Mouse (Mus musculus): ENCODE data around the gene Adarb2. TPM values are rescaled to one million over a fixed set of nuclear protein-coding genes. Genes with fewer than 3 reads are reported as not detected.

Adarb2 gene
- polyA plus RNA-seq, 1 experiment from 2014 or later = not detected

GRCm38 (mm10) chr13:8365523-8365922 lies 162.9 kb downstream of the Adarb2 start:
- no peak overlapping the region for H3K9ac ChIP-seq (replicated peaks; ENCODE audit: low read depth)
- no peak overlapping the region for H3K4me2 ChIP-seq (replicated peaks; ENCODE audit: low read depth, low read length)
- TF ChIP-seq EP300 (IDR thresholded peaks at IDR 0.05) = no peak
- TF ChIP-seq CTCF (IDR thresholded peaks at IDR 0.05) = no peak
- 46% methylated on average over 1 of the region's 1 CpGs for WGBS
- no peak overlapping the region for H3K27ac ChIP-seq (ENCODE audit: low read length)
- no peaks in the 10 kb centered on the region for H3K9me3 ChIP-seq (ENCODE audit: low read length)
- peak; percentile 9 for DNase-seq (ENCODE audit: low spot score)
- H3K36me3 ChIP-seq (ENCODE audit: insufficient read depth, low read length) = no peaks in the 10 kb centered on the region
- no peak for ATAC-seq
- no peaks in the 10 kb centered on the region for H3K27me3 ChIP-seq (replicated peaks; ENCODE audit: insufficient read depth, low read length)
- no peaks in the 10 kb centered on the region for H3K4me1 ChIP-seq (ENCODE audit: insufficient read depth, low read depth, low read length)
- no peak overlapping the region for H3K4me3 ChIP-seq (ENCODE audit: low read depth, low read length)

DNA sequence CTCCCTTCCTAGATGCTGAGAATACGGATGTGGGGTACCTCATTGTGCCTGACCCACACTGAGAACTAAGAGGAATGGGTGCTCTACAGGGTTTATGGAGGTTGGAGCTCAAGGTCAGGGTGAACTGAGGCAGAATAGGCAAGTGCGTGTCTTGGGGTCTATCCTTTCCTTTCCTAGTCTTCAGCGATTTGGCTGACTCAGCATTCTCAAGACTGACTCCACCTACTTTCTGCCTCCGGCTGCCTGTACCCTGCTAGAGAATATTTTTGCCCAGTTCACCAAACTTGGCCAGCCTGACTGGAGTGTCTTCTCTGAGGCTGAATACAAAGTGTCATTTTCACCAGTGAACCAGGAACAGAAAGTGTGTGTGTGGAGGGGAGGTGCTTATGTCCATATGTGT lies 163.4 kb downstream of the Adarb2 start:
- TF ChIP-seq CTCF (IDR thresholded peaks at IDR 0.05) (no peak), EP300 (IDR thresholded peaks at IDR 0.05) (no peak)
- Histone ChIP-seq H3K9ac (replicated peaks; ENCODE audit: low read depth) (no peak overlapping the region), H3K27ac (ENCODE audit: low read length) (no peak overlapping the region), H3K4me2 (replicated peaks; ENCODE audit: low read depth, low read length) (no peak overlapping the region), H3K27me3 (replicated peaks; ENCODE audit: insufficient read depth, low read length) (no peaks in the 10 kb centered on the region), H3K9me3 (ENCODE audit: low read length) (no peaks in the 10 kb centered on the region), H3K4me1 (ENCODE audit: insufficient read depth, low read depth, low read length) (no peaks in the 10 kb centered on the region), H3K36me3 (ENCODE audit: insufficient read depth, low read length) (no peaks in the 10 kb centered on the region), H3K4me3 (ENCODE audit: low read depth, low read length) (no peak overlapping the region)
- 70% methylated on average over 4 of the region's 4 CpGs for WGBS
- DNase-seq (ENCODE audit: low spot score) (no peak), ATAC-seq (no peak)

DNA sequence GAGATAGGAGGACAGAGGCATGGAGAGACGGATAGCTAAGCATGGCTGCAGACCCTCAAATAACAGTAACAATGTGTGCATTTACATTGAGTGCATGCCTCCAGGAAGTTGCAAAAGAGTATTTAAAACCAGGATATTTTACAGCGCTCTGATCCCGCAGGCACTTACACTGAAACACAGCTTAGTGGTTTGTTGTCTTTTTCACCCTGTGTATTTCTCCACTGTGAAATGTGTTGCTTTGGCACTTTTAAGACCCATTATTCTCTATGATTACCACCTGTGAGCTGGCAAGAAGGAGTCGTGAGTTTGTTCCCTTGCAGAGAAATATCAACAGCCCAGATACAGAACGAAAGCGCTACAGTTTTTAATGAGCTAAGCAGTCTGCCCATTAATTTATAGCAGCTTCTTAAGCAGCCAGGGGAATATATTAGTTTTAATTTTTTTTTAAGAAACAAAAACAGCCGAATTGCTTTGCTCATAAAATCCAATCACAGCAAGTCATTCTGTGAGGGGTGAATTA lies 167.3 kb downstream of the Adarb2 start:
- H3K9ac ChIP-seq (replicated peaks; ENCODE audit: low read depth) = no peak overlapping the region
- WGBS = 74% methylated on average over 7 of the region's 7 CpGs
- H3K4me3 ChIP-seq (ENCODE audit: low read depth, low read length) = no peak overlapping the region
- H3K4me1 ChIP-seq (ENCODE audit: insufficient read depth, low read depth, low read length) = no peaks in the 10 kb centered on the region
- H3K27ac ChIP-seq (ENCODE audit: low read length) = no peak overlapping the region
- H3K27me3 ChIP-seq (replicated peaks; ENCODE audit: insufficient read depth, low read length) = no peaks in the 10 kb centered on the region
- H3K9me3 ChIP-seq (ENCODE audit: low read length) = no peaks in the 10 kb centered on the region
- no peaks in the 10 kb centered on the region for H3K36me3 ChIP-seq (ENCODE audit: insufficient read depth, low read length)
- no peak for ATAC-seq
- no peak overlapping the region for H3K4me2 ChIP-seq (replicated peaks; ENCODE audit: low read depth, low read length)
- TF ChIP-seq CTCF (IDR thresholded peaks at IDR 0.05) (no peak), EP300 (IDR thresholded peaks at IDR 0.05) (no peak)
- no peak for DNase-seq (ENCODE audit: low spot score)

GRCm38 (mm10) chr13:8388541-8388940 lies 185.9 kb downstream of the Adarb2 start:
- H3K4me1 ChIP-seq (ENCODE audit: insufficient read depth, low read depth, low read length) = no peaks in the 10 kb centered on the region
- no peak for DNase-seq (ENCODE audit: low spot score)
- H3K36me3 ChIP-seq (ENCODE audit: insufficient read depth, low read length) = no peaks in the 10 kb centered on the region
- H3K9me3 ChIP-seq (ENCODE audit: low read length) = no peaks in the 10 kb centered on the region
- no peak for ATAC-seq
- no peaks in the 10 kb centered on the region for H3K27me3 ChIP-seq (replicated peaks; ENCODE audit: insufficient read depth, low read length)
- no peak overlapping the region for H3K4me2 ChIP-seq (replicated peaks; ENCODE audit: low read depth, low read length)
- WGBS = 26% methylated on average over 1 of the region's 1 CpGs
- H3K9ac ChIP-seq (replicated peaks; ENCODE audit: low read depth) = no peak overlapping the region
- TF ChIP-seq EP300 (IDR thresholded peaks at IDR 0.05) (no peak), CTCF (IDR thresholded peaks at IDR 0.05) (no peak)
- H3K4me3 ChIP-seq (ENCODE audit: low read depth, low read length) = no peak overlapping the region
- no peak overlapping the region for H3K27ac ChIP-seq (ENCODE audit: low read length)

GRCm38 (mm10) chr13:8400265-8401041 lies 197.8 kb downstream of the Adarb2 start:
- H3K27ac ChIP-seq (ENCODE audit: low read length) = no peak overlapping the region
- H3K9me3 ChIP-seq (ENCODE audit: low read length) = no peaks in the 10 kb centered on the region
- no peaks in the 10 kb centered on the region for H3K36me3 ChIP-seq (ENCODE audit: insufficient read depth, low read length)
- H3K9ac ChIP-seq (replicated peaks; ENCODE audit: low read depth) = no peak overlapping the region
- no peak for ATAC-seq
- H3K4me2 ChIP-seq (replicated peaks; ENCODE audit: low read depth, low read length) = no peak overlapping the region
- no peak for DNase-seq (ENCODE audit: low spot score)
- no peak overlapping the region for H3K4me3 ChIP-seq (ENCODE audit: low read depth, low read length)
- no peaks in the 10 kb centered on the region for H3K4me1 ChIP-seq (ENCODE audit: insufficient read depth, low read depth, low read length)
- no peaks in the 10 kb centered on the region for H3K27me3 ChIP-seq (replicated peaks; ENCODE audit: insufficient read depth, low read length)
- 71% methylated on average over 4 of the region's 4 CpGs for WGBS
- TF ChIP-seq EP300 (IDR thresholded peaks at IDR 0.05) (no peak), CTCF (IDR thresholded peaks at IDR 0.05) (no peak)

- H3K9me3 ChIP-seq (ENCODE audit: low read length) = no peaks in the 10 kb centered on the region
- DNase-seq (ENCODE audit: low spot score) (no peak), ATAC-seq (no peak)
- no peak overlapping the region for H3K4me3 ChIP-seq (ENCODE audit: low read depth, low read length)
- H3K9ac ChIP-seq (replicated peaks; ENCODE audit: low read depth) = no peak overlapping the region
- no peak overlapping the region for H3K27ac ChIP-seq (ENCODE audit: low read length)
- TF ChIP-seq EP300 (IDR thresholded peaks at IDR 0.05) = no peak
- TF ChIP-seq CTCF (IDR thresholded peaks at IDR 0.05) = no peak
- 68% methylated on average over 3 of the region's 3 CpGs for WGBS
- H3K36me3 ChIP-seq (ENCODE audit: insufficient read depth, low read length) = no peaks in the 10 kb centered on the region
- no peak overlapping the region for H3K4me2 ChIP-seq (replicated peaks; ENCODE audit: low read depth, low read length)
- no peaks in the 10 kb centered on the region for H3K4me1 ChIP-seq (ENCODE audit: insufficient read depth, low read depth, low read length)
- no peaks in the 10 kb centered on the region for H3K27me3 ChIP-seq (replicated peaks; ENCODE audit: insufficient read depth, low read length)
These were observed 199.7 kb downstream of the Adarb2 start for GRCm38 (mm10) chr13:8402324-8402873.

Measured in lung, postnatal 0 days (tissue).